Mouse (Mus musculus): Measurements from ENCODE around the gene Tmem115. TPM values are rescaled to one million over a fixed set of nuclear protein-coding genes. Genes with fewer than 3 reads are reported as not detected.

Tmem115 gene
- total RNA-seq (2015; ENCODE audit: low replicate concordance), result 0.72 and 3.8 TPM in 2 replicates
- total RNA-seq (2017; ENCODE audit: low replicate concordance), result 2.6 and 8.4 TPM in 2 replicates

GRCm38 (mm10) chr9:107533791-107534407, at the start of gene Tmem115:
Tmem115 (plus strand) TSS chr9:107533945.
- peak; percentile 84 for ATAC-seq (replicated peaks; ENCODE audit: low FRiP score, poor library complexity, severe bottlenecking)

GRCm38 (mm10) chr9:107484302-107484701, 49.4 kb upstream of the Tmem115 start:
- no peak for ATAC-seq (replicated peaks; ENCODE audit: low FRiP score, poor library complexity, severe bottlenecking)

GRCm38 (mm10) chr9:107484766-107485165, 49.0 kb upstream of the Tmem115 start:
- no peak for ATAC-seq (replicated peaks; ENCODE audit: low FRiP score, poor library complexity, severe bottlenecking)

GRCm38 (mm10) chr9:107486086-107486485, 47.7 kb upstream of the Tmem115 start:
- no peak for ATAC-seq (replicated peaks; ENCODE audit: low FRiP score, poor library complexity, severe bottlenecking)

GRCm38 (mm10) chr9:107486507-107487225, 47.1 kb upstream of the Tmem115 start:
- ATAC-seq (replicated peaks; ENCODE audit: low FRiP score, poor library complexity, severe bottlenecking), result no peak

- ATAC-seq (replicated peaks; ENCODE audit: low FRiP score, poor library complexity, severe bottlenecking), result no peak
These were observed 43.6 kb upstream of the Tmem115 start for GRCm38 (mm10) chr9:107490146-107490545.

GRCm38 (mm10) chr9:107490625-107491024, 43.1 kb upstream of the Tmem115 start:
- ATAC-seq (replicated peaks; ENCODE audit: low FRiP score, poor library complexity, severe bottlenecking), result no peak

- no peak for ATAC-seq (replicated peaks; ENCODE audit: low FRiP score, poor library complexity, severe bottlenecking)
These were observed 40.2 kb upstream of the Tmem115 start for GRCm38 (mm10) chr9:107493511-107493910.

- ATAC-seq (replicated peaks; ENCODE audit: low FRiP score, poor library complexity, severe bottlenecking), result no peak
These were observed 39.5 kb upstream of the Tmem115 start for GRCm38 (mm10) chr9:107494238-107494637.

- ATAC-seq (replicated peaks; ENCODE audit: low FRiP score, poor library complexity, severe bottlenecking), result no peak
These were observed 37.4 kb upstream of the Tmem115 start for GRCm38 (mm10) chr9:107496359-107496758.

GRCm38 (mm10) chr9:107500708-107501286, 32.9 kb upstream of the Tmem115 start:
- ATAC-seq (replicated peaks; ENCODE audit: low FRiP score, poor library complexity, severe bottlenecking), result no peak

- no peak for ATAC-seq (replicated peaks; ENCODE audit: low FRiP score, poor library complexity, severe bottlenecking)
These were observed 31.5 kb upstream of the Tmem115 start for GRCm38 (mm10) chr9:107502131-107502846.

- ATAC-seq (replicated peaks; ENCODE audit: low FRiP score, poor library complexity, severe bottlenecking), result no peak
These were observed 28.8 kb upstream of the Tmem115 start for GRCm38 (mm10) chr9:107504662-107505537.

- ATAC-seq (replicated peaks; ENCODE audit: low FRiP score, poor library complexity, severe bottlenecking), result no peak
These were observed 25.5 kb upstream of the Tmem115 start for GRCm38 (mm10) chr9:107508266-107508665.

GRCm38 (mm10) chr9:107510384-107511100, 23.2 kb upstream of the Tmem115 start:
- ATAC-seq (replicated peaks; ENCODE audit: low FRiP score, poor library complexity, severe bottlenecking), result no peak

- no peak for ATAC-seq (replicated peaks; ENCODE audit: low FRiP score, poor library complexity, severe bottlenecking)
These were observed 22.3 kb upstream of the Tmem115 start for GRCm38 (mm10) chr9:107511436-107511835.

GRCm38 (mm10) chr9:107512326-107512725, 21.4 kb upstream of the Tmem115 start:
- no peak for ATAC-seq (replicated peaks; ENCODE audit: low FRiP score, poor library complexity, severe bottlenecking)

GRCm38 (mm10) chr9:107514303-107514955, 19.3 kb upstream of the Tmem115 start:
- ATAC-seq (replicated peaks; ENCODE audit: low FRiP score, poor library complexity, severe bottlenecking), result peak; percentile 65; the same call in 1 of the 2 replicates

Data from erythroid progenitor cell, adult 5-6 weeks (primary cell).